Mouse (Mus musculus): ENCODE measurements at regions not wholly inside any gene's neighbourhood (a gene's known extent, or its start where the extent isn't known, plus 50 kb on each side); places are given as distances from the start of the nearest gene placed in this dataset.

DNA sequence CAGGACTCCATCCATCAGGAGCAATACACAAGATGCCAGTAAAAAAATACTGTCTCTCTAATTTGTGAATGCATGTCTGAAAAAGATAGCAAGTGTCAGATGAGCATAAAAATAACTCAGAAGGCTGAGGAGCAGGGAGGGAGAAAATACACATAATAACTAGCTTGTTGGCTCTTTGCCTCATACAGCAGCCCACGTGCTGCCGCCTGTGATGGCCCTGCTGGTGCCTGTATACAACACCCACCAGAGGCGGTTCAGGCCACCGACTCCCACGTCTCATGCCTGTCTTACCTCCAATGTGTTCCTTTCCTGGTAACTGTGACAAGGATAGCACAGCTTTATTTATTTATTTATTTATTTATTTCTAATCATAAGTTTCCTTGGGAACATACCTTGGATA is 119.5 kb upstream of the Sgk1 start:
- H3K36me3 ChIP-seq (replicated peaks): no peaks in the 10 kb centered on the region
- H3K4me1 ChIP-seq: no peaks in the 10 kb centered on the region
- ATAC-seq (ENCODE audit: low FRiP score): no peak
- no peak overlapping the region for H3K4me3 ChIP-seq (replicated peaks)
- 86% methylated on average over 5 of the region's 5 CpGs for WGBS
- no peak overlapping the region for H3K9ac ChIP-seq
- no peak overlapping the region for H3K27ac ChIP-seq
- H3K9me3 ChIP-seq: no peaks in the 10 kb centered on the region
- H3K27me3 ChIP-seq: no peaks in the 10 kb centered on the region
- H3K4me2 ChIP-seq: no peak overlapping the region

DNA sequence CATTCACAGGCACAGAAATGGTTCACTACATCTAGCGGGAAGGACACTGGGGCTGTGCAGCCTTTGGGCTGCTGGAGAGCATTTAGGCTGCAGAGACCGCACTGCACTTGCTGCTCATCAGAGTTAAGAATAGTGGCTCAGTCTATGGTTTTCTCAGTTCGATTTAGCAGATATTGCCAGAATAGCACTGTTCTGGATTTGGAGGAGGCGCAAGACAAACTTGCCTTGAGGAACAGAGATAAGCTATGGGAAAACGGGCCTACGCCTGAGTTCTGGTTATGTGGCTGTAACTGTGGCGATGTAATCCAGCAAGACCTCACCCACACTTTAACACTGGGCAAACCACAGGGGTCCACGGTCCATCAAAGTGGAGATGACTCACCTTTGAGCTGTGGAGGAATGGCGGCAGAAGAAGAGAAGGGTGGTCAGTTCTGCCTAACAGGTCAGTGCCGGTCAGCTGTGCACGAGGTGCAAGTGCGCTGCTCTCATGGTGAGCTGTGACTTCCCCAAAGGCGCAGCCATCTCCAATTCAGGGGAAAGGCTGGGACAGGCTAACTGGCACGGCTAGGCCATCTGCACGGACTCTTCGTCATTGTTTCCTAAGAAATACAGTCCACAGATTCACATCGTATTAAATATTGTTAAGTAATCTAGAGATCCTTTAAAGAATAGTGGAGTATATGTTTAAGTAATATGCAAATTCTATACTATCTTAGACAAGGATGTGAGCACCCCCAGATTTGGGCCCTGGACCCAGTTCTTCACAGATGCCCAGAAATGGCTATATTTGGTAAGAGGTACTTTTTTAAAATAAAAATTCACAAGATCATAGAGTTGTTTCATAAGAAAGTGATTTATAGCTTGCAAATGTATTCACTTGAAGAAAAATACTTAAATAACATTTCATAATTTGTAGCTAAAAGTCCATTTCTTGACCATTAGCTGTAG is 118.7 kb upstream of the Sgk1 start:
- Histone ChIP-seq H3K27me3 (no peaks in the 10 kb centered on the region), H3K27ac (no peak overlapping the region), H3K9ac (no peak overlapping the region), H3K36me3 (replicated peaks) (no peaks in the 10 kb centered on the region), H3K4me1 (no peaks in the 10 kb centered on the region), H3K4me2 (no peak overlapping the region), H3K4me3 (replicated peaks) (no peak overlapping the region), H3K9me3 (no peaks in the 10 kb centered on the region)
- ATAC-seq (ENCODE audit: low FRiP score): no peak
- WGBS: 91% methylated on average over 17 of the region's 17 CpGs

DNA sequence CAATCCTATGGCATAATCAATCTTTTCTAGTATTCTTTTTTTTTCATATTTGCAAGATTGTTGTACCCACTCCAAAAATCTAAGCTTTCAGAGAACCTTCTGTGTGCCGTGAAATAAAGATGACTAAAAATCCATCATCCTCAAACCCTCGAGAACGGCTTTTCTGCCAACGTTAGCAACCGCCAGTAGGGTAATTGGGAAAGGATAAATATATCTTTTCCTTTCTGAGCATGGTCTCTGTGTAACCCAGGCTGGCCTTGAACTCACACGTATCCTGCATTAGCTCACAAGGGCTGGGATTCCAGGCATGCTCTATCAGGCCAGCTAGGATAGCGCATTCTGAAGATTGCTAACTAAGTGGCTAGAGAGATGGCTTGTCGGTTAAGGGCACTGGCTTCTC is 117.9 kb upstream of the Sgk1 start:
- H3K9me3 ChIP-seq: no peaks in the 10 kb centered on the region
- WGBS: 93% methylated on average over 8 of the region's 8 CpGs
- no peak for ATAC-seq (ENCODE audit: low FRiP score)

DNA sequence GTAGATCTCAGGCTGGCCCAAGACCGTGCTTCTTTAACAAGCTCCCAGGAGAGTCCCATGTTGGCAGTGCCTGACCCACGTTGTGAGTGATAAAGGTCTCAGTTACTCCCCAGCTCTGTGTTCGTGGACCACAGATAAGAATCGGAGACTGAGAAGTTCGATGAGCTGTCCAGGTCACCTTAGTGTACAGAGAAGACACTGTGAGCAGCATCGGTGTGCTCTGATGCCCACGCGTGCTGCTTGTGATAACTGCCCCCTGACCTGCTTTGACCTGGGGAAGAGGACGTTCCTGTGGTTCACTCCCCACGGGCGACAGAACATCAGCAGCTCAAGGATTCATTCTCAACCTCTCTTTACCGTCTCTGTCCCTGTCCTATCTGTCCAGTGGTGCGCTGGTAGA is 117.1 kb upstream of the Sgk1 start:
- Histone ChIP-seq H3K4me3 (replicated peaks) (no peak overlapping the region), H3K27ac (no peak overlapping the region), H3K27me3 (no peaks in the 10 kb centered on the region), H3K4me1 (no peaks in the 10 kb centered on the region), H3K4me2 (no peak overlapping the region), H3K9me3 (no peaks in the 10 kb centered on the region), H3K9ac (no peak overlapping the region), H3K36me3 (replicated peaks) (no peaks in the 10 kb centered on the region)
- WGBS: 85% methylated on average over 13 of the region's 13 CpGs
- ATAC-seq (ENCODE audit: low FRiP score): no peak

More for the DNA sequence above, 117.9 kb upstream of the Sgk1 start:
- H3K27me3 ChIP-seq: no peaks in the 10 kb centered on the region
- H3K27ac ChIP-seq: no peak overlapping the region
- H3K4me1 ChIP-seq: no peaks in the 10 kb centered on the region
- H3K9ac ChIP-seq: no peak overlapping the region
- H3K36me3 ChIP-seq (replicated peaks): no peaks in the 10 kb centered on the region
- H3K4me2 ChIP-seq: no peak overlapping the region
- H3K4me3 ChIP-seq (replicated peaks): no peak overlapping the region

DNA sequence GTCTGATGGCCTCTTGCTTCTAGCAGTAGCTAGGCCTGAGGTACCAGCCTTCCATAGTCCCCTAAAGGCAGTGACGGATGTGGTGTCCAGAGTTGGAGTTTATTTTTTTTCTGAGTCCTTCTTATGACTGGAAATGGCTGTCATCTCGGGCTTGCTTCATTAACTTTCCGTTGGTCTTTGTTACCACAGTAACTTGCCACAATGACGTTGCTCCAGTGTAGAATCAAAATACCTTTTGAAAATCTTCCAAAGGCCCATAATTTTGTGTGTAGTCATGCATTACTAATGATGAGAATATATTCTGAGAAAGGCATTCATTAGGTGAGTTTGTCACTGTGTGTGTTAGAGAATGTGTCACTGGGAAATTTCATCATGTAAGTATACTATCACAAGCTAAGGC is 108.4 kb upstream of the Sgk1 start:
- Histone ChIP-seq H3K27ac (no peak overlapping the region), H3K4me1 (peaks cover 9% of the 10 kb centered on the region), H3K4me3 (replicated peaks) (no peak overlapping the region), H3K4me2 (no peak overlapping the region), H3K9ac (no peak overlapping the region), H3K27me3 (no peaks in the 10 kb centered on the region), H3K9me3 (no peaks in the 10 kb centered on the region), H3K36me3 (replicated peaks) (no peaks in the 10 kb centered on the region)
- WGBS: 68% methylated on average over 4 of the region's 4 CpGs
- ATAC-seq (ENCODE audit: low FRiP score): no peak

DNA sequence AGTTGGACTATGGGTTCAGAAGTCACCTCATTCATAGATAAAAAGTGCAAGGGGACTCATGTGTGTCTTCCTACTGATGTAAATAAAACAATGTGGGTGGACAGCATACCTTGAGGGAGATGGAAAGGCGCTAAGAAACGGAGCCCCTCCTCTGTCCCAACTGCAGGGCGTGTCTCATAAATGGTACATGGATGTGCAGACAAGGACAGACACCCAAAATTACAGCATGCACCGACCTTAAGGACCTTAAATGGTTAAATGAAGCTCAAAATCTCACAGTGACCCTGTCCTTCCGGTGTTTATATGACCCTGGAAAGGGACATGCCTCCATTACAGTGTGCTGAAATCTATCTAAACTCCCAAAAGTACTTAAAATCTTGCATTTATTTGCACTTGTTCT is 106.5 kb upstream of the Sgk1 start:
- no peak overlapping the region for H3K27ac ChIP-seq
- no peak overlapping the region for H3K4me2 ChIP-seq
- H3K27me3 ChIP-seq: no peaks in the 10 kb centered on the region
- WGBS: 87% methylated on average over 5 of the region's 5 CpGs
- peaks cover 9% of the 10 kb centered on the region for H3K4me1 ChIP-seq
- H3K9me3 ChIP-seq: no peaks in the 10 kb centered on the region
- no peak for ATAC-seq (ENCODE audit: low FRiP score)
- no peak overlapping the region for H3K4me3 ChIP-seq (replicated peaks)
- no peak overlapping the region for H3K9ac ChIP-seq
- H3K36me3 ChIP-seq (replicated peaks): no peaks in the 10 kb centered on the region

DNA sequence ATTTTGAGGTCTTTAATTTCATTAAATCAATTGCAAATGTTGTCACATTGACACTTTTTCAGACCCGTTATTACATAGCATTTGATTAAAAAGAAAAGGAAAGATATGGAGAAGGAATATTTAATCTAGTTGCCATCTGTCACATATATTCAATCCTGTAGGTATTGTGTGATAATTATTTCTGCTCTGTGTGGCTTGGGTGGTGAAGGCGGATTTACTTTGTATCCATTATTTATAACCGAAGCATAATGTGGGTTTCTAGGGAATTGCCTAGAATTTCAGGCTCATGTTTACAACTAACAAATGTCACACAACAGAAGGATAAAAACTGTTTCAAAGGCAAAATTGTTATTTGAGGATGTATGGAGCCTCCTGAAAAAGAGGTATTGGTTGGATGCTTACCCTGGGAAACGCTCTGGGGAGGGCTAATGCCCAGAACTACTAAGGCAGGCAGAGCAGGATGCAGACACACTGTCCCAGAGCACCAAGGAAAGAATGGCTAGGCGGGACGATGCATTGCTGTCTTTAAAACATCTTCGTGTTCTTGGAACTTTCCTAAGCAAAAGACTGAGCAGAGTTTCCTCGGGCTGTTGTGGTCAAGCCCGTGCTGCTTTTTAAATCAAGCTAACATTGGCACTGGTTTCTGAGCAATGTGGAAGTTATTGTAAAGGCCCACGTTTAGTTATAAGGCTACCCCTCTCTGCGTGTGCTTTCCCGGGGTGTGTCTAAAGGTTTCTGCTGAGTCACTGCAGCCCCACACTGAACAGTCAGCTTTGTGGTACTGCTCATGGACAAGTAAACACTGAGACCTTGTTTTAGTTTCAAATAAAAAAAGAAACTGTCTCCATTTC is 105.8 kb upstream of the Sgk1 start:
- H3K27ac ChIP-seq: no peak overlapping the region
- H3K4me3 ChIP-seq (replicated peaks): no peak overlapping the region
- no peaks in the 10 kb centered on the region for H3K27me3 ChIP-seq
- no peak for ATAC-seq (ENCODE audit: low FRiP score)
- WGBS: 71% methylated on average over 12 of the region's 12 CpGs
- no peak overlapping the region for H3K9ac ChIP-seq
- H3K9me3 ChIP-seq: no peaks in the 10 kb centered on the region
- no peaks in the 10 kb centered on the region for H3K36me3 ChIP-seq (replicated peaks)
- peaks cover 9% of the 10 kb centered on the region for H3K4me1 ChIP-seq
- H3K4me2 ChIP-seq: no peak overlapping the region

DNA sequence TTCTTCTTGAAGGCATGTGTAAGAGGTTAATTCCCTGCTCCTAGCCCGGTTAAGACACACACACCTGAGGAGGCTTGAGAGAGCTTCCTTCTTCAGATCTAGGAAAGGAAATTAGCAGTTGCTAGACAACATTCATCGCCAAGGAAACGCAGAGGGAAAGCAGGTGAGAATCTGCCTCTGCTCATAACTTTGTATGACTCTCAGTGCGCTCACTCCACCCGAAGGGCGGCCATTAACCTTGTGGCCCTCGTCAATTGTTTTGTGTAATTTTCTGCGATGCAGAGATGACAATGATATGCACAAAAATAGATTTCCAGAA is 105.3 kb upstream of the Sgk1 start:
- H3K9me3 ChIP-seq: no peaks in the 10 kb centered on the region
- H3K4me3 ChIP-seq (replicated peaks): no peak overlapping the region
- no peak overlapping the region for H3K9ac ChIP-seq
- no peaks in the 10 kb centered on the region for H3K27me3 ChIP-seq
- peaks cover 9% of the 10 kb centered on the region for H3K4me1 ChIP-seq
- no peak overlapping the region for H3K27ac ChIP-seq
- WGBS: 80% methylated on average over 8 of the region's 8 CpGs
- H3K4me2 ChIP-seq: no peak overlapping the region
- H3K36me3 ChIP-seq (replicated peaks): no peaks in the 10 kb centered on the region
- ATAC-seq (ENCODE audit: low FRiP score): no peak

DNA sequence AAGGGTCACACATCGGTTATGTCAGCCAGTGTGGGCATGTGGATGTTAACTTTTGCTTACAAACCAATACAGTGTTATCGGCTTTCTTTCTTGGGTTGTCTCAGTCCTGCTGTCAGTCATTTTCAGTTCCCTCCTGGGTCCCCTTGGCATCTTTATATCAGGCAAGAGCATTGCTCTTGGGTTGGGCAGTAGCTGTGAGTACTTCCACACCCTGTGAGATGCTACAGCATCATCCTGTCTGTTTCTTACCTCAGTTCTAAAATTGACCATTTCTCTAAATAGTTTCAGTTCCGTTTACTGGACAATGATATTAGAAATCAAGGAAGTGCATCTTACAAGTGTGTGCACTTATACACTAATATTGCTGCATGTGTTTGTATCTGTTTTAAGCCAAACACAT is 104.9 kb upstream of the Sgk1 start:
- Histone ChIP-seq H3K36me3 (replicated peaks) (no peaks in the 10 kb centered on the region), H3K27ac (no peak overlapping the region), H3K4me2 (no peak overlapping the region), H3K9me3 (no peaks in the 10 kb centered on the region), H3K9ac (no peak overlapping the region), H3K4me3 (replicated peaks) (no peak overlapping the region), H3K4me1 (peaks cover 9% of the 10 kb centered on the region), H3K27me3 (no peaks in the 10 kb centered on the region)
- WGBS: 88% methylated on average over 3 of the region's 3 CpGs
- no peak for ATAC-seq (ENCODE audit: low FRiP score)

DNA sequence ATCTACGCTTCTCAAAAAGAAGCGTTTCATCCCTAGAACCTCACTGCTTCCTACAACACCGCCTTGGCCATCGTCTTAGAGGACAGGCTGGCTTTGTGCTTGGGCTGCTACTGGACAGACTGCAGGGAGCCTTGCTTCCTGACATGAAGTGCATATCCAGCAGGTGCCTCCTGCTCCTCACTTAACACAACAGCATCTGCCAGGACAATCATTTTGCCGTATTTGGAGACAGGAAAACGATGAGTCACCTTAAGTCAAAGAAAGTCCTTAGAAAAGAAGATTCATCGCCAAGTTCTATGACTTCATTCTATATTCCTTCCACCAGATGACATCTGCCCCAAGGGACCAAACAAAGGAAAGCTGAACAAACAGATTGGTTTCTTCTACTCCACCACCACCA is 98.5 kb upstream of the Sgk1 start:
- Histone ChIP-seq H3K27ac (no peak overlapping the region), H3K9ac (no peak overlapping the region), H3K27me3 (no peaks in the 10 kb centered on the region), H3K4me1 (0 out of 2 replicates have a peak, but pooled peaks cover 2% of the 10 kb centered on the region), H3K4me2 (no peak overlapping the region), H3K4me3 (replicated peaks) (no peak overlapping the region), H3K36me3 (replicated peaks) (no peaks in the 10 kb centered on the region), H3K9me3 (no peaks in the 10 kb centered on the region)
- 90% methylated on average over 7 of the region's 7 CpGs for WGBS
- ATAC-seq (ENCODE audit: low FRiP score): no peak

DNA sequence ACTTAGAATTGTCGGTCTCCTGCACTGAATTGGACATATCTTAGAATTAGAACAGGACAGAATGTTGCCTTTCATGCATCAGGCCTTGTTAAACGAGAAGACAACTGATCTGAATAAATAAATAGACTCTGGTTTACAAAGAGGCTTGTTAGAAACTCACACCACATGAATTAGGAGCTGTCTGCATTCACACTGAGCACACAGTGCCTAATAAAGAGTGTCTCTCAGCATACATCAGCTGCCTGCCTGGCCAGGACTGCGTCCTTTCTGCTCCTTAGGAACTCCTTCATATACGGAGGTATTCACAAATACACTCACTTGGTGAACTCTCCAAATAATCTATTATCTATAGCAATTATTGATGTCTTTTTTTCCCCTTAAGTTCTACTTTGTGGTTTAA is 96.9 kb upstream of the Sgk1 start:
- Histone ChIP-seq H3K4me2 (no peak overlapping the region), H3K4me3 (replicated peaks) (no peak overlapping the region), H3K27me3 (no peaks in the 10 kb centered on the region), H3K9ac (no peak overlapping the region), H3K36me3 (replicated peaks) (no peaks in the 10 kb centered on the region), H3K4me1 (0 out of 2 replicates have a peak, but pooled peaks cover 2% of the 10 kb centered on the region), H3K9me3 (no peaks in the 10 kb centered on the region), H3K27ac (no peak overlapping the region)
- WGBS: 39% methylated on average over 4 of the region's 4 CpGs
- ATAC-seq (ENCODE audit: low FRiP score): no peak

DNA sequence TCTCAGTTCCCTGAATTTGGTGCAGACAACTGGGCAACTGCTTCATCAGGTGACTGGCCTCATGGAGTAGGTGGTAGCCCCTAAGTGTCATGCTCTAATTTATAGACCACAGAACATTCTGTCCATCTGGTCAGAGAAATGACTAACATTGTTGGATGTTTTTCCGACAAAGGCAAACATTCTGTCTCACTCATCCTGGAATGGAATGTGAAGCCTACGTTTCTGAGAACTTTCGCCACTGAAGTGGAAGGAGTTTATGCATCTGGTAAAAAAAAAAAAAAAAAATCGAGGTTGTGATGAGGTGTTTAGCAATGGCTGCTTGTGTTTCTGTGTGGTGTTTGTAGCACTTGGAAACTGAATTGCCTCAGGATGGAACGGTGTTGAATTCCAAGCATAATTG is 96.2 kb upstream of the Sgk1 start:
- no peak for ATAC-seq (ENCODE audit: low FRiP score)
- H3K36me3 ChIP-seq (replicated peaks): no peaks in the 10 kb centered on the region

More for the DNA sequence above, 96.2 kb upstream of the Sgk1 start:
- Histone ChIP-seq H3K4me2 (no peak overlapping the region), H3K27ac (no peak overlapping the region), H3K9ac (no peak overlapping the region), H3K4me1 (0 out of 2 replicates have a peak, but pooled peaks cover 2% of the 10 kb centered on the region), H3K4me3 (replicated peaks) (no peak overlapping the region), H3K9me3 (no peaks in the 10 kb centered on the region), H3K27me3 (no peaks in the 10 kb centered on the region)
- WGBS: 85% methylated on average over 5 of the region's 5 CpGs

All from forebrain, embryonic 12.5 days (tissue).